ENCODE assay signal across 10 mouse cellular contexts in genomic region chr5:43590311-43590731, GRCm38 (mm10).
DNase-seq lines count a peak whose midpoint lies in the region; TF ChIP-seq lines count a peak whose summit lies in the region.
"Had no signal": no experiment of that assay in that cellular context is flagged by ENCODE, and none has a peak within 500 bp of the region (broad histone marks: within the 10 kb centered on the region; RNA-seq: fewer than 3 reads in every experiment).

No protein-coding gene starts in this region.

- intact Hi-C loops in gastrocnemius, adult 2 months (cut with DNase I): no loop called here

- H3K27ac ChIP-seq in gastrocnemius, adult 2 months: no peak overlapping the region
- H3K27ac ChIP-seq: liver, embryonic 14.5 days had no signal

- no peak for TF ChIP-seq CTCF in gastrocnemius, adult 2 months (IDR thresholded peaks at IDR 0.05)

- peak; percentile 70 to 73 for DNase-seq in cerebellum, postnatal 14 days
- DNase-seq in cerebellum, adult 11-12 months: no peak
- peak; percentile 8 to 23 for DNase-seq in layer of hippocampus, postnatal 10 days (ENCODE audit: low spot score in 2 of 2)
- DNase-seq in layer of hippocampus, postnatal 36 days: no peak
- peak; percentile 40 for DNase-seq in gastrocnemius, adult 2 months
- peak; percentile 68 for DNase-seq in lung, postnatal 10 days
- DNase-seq in right cerebral cortex, postnatal 25 days: no peak
- no peak for DNase-seq in cerebellum, adult 8-10 months
- DNase-seq: midbrain, embryonic 14.5 days had no signal

- H3K4me3 ChIP-seq in gastrocnemius, adult 2 months: no peak overlapping the region

Comparison
In these comparisons a context has a peak if more than half of its experiments do, and no peak if none do; other contexts are left out.
1. DNase-seq: peak in cerebellum, postnatal 14 days (2 of 2), layer of hippocampus, postnatal 10 days (2 of 2), gastrocnemius, adult 2 months (single experiment) and lung, postnatal 10 days (single experiment); none in cerebellum, adult 11-12 months (single experiment), layer of hippocampus, postnatal 36 days (0 of 2), right cerebral cortex, postnatal 25 days (single experiment) and cerebellum, adult 8-10 months (single experiment).